Mouse (Mus musculus) left cerebral cortex, adult 11 months (tissue): ENCODE data around the gene Rilp.

Experiments
- DNase-seq: peaks from one replicate; pipeline ENCODE4 v3.0.0; 2022; ENCODE audit warnings: low spot score

The Rilp gene

DNA sequence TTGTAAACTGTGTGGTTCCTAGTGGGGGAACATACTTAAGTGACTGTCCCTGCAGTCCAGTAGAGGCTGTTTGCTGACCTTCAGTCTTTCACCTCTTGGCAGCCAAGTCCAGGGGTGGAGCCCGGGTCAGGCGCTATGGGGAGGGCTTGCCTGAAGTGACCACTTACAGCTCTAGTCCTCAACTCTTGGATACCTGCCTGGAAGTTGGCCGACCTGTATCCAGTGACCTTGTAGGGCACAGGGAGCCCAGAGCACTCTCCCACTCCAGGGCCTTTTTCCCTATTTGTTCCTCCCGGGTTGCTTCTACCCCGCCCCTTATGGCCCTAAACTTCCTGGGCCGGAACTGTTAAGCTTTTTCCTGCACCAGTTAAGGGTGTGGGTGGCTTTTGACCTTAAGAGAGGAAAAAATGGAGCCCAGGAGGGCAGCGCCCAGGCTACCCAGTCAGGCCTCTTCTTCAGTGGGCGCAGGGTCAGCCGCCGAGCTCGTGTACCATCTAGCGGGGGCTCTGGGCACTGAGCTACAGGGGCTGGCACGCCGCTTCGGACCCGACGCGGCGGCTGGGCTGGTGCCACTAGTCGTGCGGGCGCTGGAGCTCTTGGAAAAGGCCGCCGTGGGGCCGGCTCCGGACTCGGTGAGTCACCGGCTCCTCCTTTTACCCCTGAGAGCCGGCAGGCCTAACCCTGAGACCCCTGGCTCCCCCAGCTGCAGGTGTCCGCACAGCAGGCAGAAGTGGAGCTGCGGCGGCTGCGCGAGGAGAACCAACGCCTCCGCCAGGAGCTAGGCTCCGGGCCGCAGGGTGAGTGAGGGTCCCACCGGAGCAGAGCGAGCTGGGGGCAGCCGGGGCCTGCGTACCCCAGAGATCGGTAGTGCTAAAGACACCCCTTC is at the start of gene Rilp:
Gene Rilp (plus strand): TSS at position 354 of the 886 bp plus-strand sequence.
- no peak for DNase-seq

GRCm38 (mm10) chr11:75460103-75460843 is 49.6 kb upstream of the Rilp start:
- peak; percentile 88 for DNase-seq

DNA sequence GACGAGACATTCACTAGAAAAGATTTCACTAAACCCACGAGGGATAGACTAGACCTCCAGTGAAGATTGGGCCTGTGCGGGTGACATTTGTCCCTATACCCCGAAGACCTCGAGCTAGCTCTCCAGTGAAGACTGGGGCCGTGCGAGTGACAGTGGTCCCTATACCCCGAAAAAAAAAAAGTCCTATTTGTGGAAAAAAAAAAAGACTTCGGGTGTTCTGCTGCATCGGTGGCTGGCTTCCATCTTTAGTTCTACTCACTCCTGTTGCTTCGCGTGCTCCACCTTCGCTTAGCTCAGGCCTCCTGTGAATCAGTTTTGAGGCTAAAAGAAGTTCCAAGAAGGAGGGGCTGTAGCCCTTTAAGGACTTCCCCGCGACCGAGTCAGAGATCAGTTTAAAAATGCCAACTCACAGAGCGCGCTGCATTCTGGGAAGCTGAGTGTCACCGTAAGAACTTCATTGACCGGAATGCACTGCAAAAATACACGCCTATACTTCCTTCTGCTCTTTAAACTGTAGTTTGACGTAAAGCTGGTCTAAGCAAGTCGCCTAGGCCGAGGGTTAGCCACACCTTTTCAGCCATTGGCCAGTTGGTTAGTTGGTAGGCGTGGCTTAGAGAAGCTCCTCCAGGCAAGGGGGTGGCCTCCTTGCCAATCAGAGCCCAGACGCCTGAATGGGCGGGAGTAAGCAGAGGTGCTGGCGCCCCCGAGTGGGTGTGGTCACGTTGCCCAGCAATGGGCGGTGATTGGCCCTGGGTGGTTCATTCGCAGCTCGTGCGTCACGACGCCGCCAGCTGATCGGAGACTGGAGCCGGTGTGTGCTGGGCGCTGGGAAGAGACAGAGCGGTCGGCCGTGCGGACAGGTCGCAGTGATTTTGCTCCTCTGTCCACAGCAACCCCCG is 48.8 kb upstream of the Rilp start, which contains the start of gene Tlcd2:
Gene Tlcd2 (plus strand): TSS at position 872 of the 899 bp plus-strand sequence.
- DNase-seq, result peak; percentile 100

DNA sequence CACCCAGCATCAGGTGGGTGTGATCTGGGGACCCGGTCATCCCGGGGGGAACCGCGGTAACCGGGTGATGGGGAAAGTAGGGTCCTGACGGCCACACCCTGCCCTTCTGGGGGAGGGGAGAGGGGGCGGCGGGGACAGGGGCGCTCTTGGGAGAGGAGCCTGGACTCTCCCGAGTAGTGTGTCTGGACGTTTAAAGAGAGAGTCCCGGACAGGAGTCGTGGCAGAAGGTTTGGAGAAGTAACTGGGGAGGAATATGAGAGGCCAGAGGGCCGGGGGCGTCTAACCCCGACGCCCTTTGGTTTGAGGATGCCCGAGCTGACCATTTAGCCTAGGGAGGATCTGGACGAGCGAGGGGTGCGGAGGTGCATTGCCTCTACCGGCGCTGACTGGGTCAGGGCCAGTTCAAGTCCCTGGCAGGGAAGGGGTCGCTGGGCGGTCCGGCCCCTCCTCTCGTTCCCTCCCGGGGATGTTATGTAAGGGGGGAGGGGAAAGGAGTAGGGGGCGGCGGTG is 48.1 kb upstream of the Rilp start:
- DNase-seq, result no peak

GRCm38 (mm10) chr11:75462253-75462783 is 47.6 kb upstream of the Rilp start:
- no peak for DNase-seq

GRCm38 (mm10) chr11:75462865-75463336 is 47.0 kb upstream of the Rilp start:
- no peak for DNase-seq

GRCm38 (mm10) chr11:75463624-75464023 is 46.3 kb upstream of the Rilp start:
- no peak for DNase-seq

- DNase-seq, result no peak
Measured at GRCm38 (mm10) chr11:75464417-75464816, 45.5 kb upstream of the Rilp start.

DNA sequence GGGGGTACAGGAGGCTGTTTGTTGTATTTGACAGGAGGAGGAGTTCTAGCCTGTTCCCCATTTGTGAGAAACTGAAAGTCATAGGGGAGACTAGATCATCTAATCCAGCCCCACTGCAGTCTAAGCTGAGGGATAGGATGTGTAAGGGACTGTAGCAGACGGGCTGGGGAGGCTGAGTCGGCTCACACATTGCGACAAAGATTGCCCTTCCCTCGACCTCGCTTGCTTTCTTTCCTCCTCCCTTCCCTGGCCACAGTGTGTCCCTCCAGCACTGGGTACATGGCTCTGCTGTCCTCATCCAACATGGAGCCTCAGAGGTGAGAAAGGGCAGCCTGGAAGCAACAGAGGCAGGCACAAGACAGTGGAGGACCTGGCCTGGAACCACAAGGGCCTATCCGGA is 44.8 kb upstream of the Rilp start:
- DNase-seq, result no peak

DNA sequence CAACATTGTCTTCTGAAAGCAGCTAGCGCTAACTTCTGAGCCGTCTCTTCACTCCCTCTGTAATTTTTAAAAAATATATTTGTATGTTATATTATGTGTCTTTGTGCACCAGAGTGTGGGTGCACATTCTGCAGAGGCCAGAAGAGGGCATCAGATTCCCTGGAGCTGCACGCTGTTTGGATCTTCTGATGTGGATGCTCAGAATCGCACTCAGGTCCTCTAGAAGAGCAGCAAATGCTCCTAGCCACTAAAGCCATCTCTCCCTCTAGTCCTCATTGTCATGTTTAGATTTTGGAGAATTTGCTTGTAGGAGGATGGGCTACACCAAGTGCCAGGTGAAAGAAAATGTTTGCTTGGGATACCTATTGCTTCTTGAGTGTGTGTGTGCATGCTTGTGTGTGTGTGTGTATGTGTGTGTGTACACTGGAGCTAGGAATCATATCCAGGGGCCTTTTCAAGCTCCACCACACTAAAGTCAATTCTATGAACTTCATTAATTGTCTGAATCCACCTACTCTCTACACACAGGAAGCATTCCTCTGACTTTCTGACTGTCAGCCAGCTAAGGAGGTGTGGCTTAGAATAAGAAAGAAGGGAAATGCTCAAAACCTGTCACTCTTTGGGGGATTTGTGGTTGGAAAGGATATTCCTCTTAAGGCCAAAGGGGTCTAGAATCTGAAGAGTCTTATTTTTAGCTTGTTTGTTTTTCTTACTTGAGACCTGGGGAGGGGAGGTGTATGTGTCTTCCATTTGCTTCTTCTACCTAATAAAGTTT is 43.0 kb upstream of the Rilp start:
- no peak for DNase-seq

GRCm38 (mm10) chr11:75467512-75468215 is 42.2 kb upstream of the Rilp start:
- DNase-seq, result no peak

DNA sequence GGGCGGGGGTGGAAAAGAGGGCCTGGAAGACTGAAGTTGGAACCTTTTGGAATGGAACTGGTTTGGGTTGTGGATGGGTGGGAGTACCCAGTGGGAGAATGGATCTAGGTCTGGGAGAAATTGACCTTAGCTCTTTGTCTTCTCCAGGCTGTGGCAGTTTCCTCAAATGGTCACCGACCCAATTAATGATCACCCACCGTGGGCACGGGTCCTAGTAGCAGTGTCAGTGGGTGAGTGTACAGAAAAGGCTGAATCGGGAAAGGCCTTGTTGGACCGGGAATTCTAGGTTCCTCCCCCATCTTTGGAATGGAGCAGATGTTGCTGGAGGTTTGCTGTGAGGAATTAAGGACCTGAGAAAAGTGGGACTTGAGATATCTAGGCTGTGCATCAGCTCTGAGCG is 41.5 kb upstream of the Rilp start:
- no peak for DNase-seq

DNA sequence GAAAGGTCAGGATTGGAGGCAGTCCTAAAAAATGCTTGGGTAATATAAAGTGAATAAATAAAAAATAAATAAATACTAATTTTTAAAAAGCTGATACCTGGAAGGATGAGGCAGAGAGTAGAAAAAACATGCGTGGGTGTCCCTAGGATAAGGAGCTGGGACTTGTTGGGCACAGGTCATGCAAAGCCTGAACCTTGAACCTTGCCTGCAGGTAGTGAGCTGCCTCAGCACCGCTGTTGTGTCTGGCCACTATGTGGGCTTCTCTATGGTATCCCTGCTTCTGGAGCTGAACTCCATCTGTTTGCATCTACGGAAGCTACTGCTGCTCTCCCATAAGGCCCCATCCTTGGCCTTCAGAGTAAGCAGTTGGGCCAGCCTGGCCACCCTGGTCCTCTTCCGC is 40.6 kb upstream of the Rilp start:
- DNase-seq, result no peak

DNA sequence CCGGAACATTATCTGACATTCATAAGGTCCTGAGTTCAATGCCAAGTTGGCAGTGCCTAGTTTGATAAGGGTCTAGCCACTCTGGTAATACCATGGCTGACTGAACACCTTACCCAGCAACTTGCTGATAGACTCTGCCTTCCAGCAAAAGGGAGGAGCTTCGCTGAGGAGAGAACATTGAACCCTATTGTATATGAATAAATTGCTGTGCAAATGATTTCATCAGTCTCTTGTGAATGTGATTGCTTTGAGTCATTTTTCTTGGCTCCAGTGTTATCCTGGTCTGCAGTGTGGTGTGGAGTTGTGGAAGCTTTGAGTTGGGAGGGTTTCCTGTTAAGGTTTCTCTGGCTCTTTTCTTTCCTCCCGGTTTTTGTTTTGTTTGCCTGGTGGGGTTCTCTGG is 39.2 kb upstream of the Rilp start:
- no peak for DNase-seq

GRCm38 (mm10) chr11:75472469-75473081 is 37.3 kb upstream of the Rilp start:
- DNase-seq, result no peak

GRCm38 (mm10) chr11:75473376-75473775 is 36.5 kb upstream of the Rilp start:
- DNase-seq, result no peak

- DNase-seq, result no peak
Measured at GRCm38 (mm10) chr11:75486192-75486591, 23.7 kb upstream of the Rilp start.

GRCm38 (mm10) chr11:75486601-75487285 is 23.2 kb upstream of the Rilp start, which contains the start of gene Prpf8:
Prpf8 (plus strand) TSS chr11:75486816.
- DNase-seq, result peak; percentile 97

- no peak for DNase-seq
Measured at GRCm38 (mm10) chr11:75487496-75487895, 22.4 kb upstream of the Rilp start.
